Mouse (Mus musculus) heart, adult 8-10 months (tissue): ENCODE measurements around the gene Cmah. TPM values are rescaled to one million over a fixed set of nuclear protein-coding genes. Genes with fewer than 3 reads are reported as not detected.

Source experiments
- DNase-seq: peaks from one replicate; pipeline ENCODE4 v3.0.0; 2022; ENCODE audit warnings: low spot score
- total RNA-seq, 4 experiments: library from RNA; stranded (reverse); gene quantifications; 2 replicates each; pipeline ENCODE4 v1.2.4; 2022

The Cmah gene
- total RNA-seq, 4 experiments from 2014 or later, result 2.6 to 4.1 (median 3.3) TPM

DNA sequence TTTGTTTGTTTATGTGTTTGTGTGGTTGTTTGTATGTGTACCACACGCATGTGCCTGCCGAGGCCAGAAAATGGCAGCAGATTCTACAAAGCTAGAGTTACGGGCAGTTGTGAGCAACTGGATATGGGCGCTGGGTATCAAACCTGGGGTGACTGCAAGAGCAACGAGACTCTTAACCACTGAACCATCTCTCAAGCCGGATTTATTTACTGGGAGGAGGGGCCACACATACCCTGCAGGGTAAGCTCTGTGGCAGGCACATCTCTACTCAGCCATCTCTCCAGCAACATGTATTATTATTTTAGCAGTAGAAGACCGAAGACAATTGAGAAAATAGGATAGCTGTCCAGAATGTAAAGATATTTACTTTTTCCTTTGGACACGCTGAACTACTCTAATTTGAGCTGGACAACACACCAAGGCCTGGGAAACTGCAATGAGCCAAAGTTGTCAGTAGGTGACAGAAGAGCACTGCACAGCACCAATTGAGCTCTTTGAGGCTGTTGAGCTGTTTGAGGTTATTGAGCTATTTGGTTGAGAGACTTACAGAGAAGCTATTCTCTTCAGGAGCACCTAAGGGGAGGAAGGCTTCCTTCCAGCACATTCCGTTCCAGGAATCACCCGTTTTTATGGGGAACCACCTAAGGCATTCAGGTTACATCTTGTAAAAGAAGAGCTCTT, 154.6 kb downstream of the Cmah start:
- DNase-seq, result peak; percentile 36

GRCm38 (mm10) chr13:24483691-24484090, 156.5 kb downstream of the Cmah start:
- DNase-seq, result no peak

- no peak for DNase-seq
Measured at GRCm38 (mm10) chr13:24484811-24485210, 157.6 kb downstream of the Cmah start.

DNA sequence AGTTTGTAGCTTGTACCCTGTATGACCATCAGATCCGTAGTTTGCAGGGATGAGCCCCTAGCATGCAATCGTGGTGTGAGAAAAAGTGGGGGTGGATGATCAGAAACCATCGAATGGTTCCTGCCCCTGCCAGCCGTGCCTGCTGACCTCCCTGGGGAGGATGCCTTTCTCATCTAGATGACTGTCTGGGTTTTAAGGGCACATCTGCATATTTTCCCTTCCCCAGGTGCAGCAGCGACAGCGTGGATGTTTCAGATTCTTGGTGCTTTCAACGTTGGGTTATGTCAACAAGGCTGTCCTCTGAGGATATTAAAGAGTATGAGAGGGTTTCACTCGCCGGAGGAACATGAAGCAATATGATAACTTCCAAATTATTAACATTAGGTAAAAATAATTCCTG, 158.8 kb downstream of the Cmah start:
- no peak for DNase-seq

DNA sequence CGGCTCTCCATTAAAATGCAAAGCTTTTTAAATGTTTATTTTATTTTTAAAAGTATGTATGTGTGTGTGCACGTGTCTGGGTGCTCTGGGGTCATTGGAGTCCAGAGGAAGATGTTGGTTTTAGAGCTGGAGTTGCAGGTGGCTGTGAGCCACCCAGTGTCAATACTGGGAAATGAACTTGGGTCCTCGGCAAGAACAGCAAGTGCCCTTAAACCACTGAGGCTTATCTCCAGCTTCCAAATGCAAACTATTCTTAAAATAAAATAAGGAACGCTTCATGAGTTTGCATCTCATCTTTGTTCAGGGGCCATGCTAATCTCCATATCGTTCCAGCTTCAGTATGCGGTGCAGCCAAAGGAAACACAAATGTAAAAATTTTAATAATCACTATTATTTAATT, 159.2 kb downstream of the Cmah start:
- no peak for DNase-seq

DNA sequence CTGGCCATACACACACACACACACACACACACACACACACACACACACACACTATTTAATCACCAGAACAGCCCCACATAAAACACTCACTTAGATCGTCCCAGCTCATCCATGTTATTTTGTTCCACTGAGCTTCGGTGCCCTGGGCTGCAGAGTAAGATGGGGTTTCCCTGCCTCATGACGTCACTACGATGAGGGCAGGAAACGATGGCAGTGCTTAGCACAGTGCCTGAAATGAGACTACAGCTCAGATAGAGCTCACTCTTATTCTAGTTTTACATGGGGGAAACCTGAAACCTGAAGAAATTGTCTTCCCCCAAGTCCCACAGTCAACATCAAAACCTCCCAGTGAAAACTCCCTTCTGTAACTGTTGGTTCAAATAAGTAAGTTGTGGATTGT, 159.9 kb downstream of the Cmah start:
- DNase-seq, result no peak

- DNase-seq, result no peak
Measured at GRCm38 (mm10) chr13:24487546-24487945, 160.3 kb downstream of the Cmah start.

DNA sequence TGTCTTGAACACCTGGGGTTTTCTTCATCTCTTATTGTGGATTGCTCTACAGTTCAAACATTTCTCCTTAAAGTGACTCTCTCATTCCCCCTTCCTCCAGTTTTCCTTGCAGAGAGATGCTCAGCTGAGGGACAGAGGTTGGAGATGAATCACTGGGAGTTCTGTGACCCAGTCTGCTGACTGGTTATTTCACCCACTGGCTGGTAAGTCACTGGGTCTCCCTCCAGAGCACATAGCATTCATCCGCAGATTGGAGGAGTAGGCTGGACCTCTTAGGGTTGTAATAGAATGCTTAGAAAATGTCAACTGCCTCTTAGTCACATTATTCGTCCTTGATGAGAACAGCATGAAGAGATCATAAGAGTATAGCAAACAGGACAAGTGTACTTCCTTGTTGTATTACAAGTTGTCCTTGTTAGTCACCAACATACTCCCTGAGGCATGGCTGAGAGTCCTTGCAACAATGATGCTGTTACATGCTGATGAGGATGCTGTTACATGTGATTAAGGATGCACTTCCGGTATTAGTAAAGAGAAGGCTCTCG, 161.4 kb downstream of the Cmah start:
- no peak for DNase-seq

DNA sequence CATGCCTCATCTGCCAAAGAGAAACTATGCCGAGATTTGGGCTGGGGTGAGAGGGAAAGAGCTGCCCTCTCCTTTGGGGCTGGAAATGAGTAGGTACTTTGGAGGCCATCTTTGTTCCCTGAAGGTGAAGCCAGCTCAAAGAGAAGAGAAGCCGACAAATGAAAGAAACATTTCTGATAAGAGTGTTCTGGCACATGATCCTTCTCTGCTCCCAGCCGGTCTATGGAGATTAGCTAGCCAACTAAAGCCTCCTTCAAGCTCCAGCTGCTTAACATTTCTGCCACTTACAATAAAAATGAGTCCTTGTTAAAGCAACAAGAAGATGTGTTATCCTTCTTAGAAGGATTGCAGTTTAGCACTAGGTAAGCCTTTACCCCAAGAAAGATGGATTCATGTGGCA, 162.3 kb downstream of the Cmah start:
- no peak for DNase-seq

- DNase-seq, result no peak
Measured at GRCm38 (mm10) chr13:24490041-24490440, 162.8 kb downstream of the Cmah start.

DNA sequence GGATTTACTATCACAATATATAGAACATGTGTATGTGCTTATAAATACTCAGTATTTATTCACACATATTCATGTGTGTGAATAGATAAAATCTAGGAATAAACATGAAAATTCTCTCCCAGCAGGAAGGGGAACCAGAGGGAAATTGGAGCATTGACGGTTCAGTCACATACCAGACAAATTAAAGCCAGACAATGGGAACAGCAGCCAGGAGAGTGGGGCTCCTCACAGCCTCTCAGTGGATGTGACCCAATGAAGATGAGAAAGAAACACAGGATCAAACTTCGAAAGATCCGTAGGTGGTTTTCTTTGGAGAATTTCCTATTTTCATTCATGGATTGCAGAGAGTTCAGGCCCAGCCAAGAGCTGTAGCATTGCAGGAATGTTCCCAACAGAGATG, 163.9 kb downstream of the Cmah start:
- no peak for DNase-seq

DNA sequence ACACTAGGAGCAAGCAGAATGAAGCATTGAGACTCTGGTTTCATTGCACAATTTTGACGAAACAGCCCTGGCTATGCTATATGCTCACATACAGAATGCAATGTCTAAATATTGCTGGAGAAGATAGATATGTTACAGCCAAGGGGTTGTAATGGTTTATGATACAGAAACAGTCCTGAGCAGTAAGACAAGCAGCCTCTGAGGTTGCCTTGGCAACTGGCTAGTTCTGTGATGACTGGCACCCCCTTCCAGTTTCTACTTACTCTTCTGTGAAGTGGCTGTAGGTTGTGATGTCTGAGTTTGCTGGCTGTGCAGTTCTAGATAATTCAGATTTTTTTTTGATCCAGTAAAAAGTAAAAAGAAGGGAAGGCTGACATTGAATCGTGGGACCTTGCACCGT, 166.6 kb downstream of the Cmah start:
- DNase-seq, result no peak

- DNase-seq, result no peak
Measured at GRCm38 (mm10) chr13:24496353-24496752, 169.1 kb downstream of the Cmah start.

- DNase-seq, result no peak
Measured at GRCm38 (mm10) chr13:24497001-24497400, 169.8 kb downstream of the Cmah start.

- DNase-seq, result no peak
Measured at GRCm38 (mm10) chr13:24498342-24498741, 171.1 kb downstream of the Cmah start.

GRCm38 (mm10) chr13:24499505-24499904, 172.3 kb downstream of the Cmah start:
- no peak for DNase-seq

DNA sequence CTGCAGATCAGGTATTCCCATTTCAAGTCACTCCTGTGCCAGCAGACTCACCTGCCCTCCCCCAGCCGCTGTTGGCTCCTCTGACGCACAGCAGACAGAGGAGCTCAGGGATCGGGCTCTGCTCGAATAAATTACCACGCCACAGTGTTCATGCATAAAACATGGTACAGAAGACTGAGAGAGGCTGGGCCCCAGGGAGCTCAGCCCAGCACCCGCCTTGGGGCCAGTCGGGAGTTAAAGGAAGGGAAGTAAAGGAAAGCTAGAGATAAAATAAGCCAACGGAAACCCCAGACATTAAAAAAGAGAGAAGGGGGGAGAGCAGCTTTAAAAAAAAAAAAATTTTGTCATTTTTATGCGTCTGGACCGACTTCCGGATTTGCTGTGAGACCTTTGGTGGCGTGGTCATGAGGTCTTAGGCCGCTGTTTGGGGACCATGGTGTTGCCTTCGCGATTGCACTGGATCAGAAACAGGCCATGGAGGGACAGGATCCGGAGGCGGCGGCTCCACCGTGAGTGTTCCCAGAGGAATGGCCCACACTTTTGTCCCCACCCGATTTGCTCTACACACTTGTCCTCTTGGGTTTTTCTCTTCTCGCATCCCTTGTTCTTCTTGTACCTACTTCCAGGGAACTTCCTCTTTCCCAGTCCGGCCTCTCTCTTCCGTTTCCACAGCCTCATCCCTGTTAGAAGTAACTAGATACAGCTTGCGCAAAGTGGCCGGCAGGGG, 174.1 kb downstream of the Cmah start:
- no peak for DNase-seq

DNA sequence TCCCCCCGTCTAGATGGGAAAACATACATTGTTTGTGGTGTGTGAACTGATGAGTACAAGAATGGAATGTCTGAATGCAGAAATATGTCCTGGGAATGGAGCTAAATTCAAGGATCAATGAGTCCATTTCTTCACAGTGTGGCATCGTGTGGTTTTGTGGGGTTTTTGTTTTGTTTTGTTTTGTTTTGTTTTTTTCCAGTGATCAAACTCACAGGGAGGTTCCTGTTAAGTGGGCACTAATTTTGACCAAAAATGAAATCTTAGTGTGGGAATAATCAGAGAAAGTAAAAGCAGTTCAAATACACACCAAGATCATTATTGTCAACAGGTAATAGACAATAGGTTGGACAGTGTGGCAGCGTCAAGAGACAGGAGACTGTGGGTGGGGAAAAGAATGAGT, 174.7 kb downstream of the Cmah start:
- no peak for DNase-seq

GRCm38 (mm10) chr13:24505812-24506211, 178.6 kb downstream of the Cmah start:
- no peak for DNase-seq

GRCm38 (mm10) chr13:24507156-24507555, 180.0 kb downstream of the Cmah start:
- DNase-seq, result no peak

DNA sequence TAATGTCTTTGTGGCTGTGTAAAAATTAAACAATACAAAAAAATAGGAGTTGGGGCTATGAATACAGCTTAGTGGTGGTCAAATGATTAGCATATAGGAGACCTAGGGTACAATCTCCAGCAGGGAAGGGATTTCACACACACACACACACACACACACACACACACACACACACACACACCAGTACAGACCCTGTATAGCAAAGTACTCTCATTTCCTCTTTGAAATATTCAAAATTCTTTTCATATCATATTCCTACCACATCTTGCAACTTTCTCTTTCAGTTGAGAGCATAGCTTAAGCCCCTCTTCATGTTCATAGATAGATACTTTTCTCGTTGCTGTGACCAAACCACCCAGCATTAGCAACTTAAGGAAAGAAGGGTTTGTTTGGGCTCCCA, 181.7 kb downstream of the Cmah start:
- no peak for DNase-seq

DNA sequence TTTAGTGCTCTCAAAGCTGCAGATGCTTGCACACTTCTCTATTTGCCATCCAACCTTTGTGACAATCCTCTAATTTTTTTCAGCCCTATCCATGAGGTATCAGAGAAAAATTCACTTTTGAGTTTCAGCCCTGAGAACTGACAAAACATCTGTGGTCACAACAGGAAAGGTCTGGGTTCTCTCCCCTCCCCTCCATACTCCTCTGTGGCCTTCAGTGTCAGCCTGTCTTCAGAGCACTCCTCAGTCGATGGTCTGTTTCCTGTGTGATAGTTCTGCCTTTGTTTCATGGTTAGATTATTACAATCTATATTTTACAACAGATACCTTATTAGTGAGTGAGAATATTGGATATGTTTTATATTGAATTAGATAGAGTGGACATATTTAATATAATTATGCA, 184.2 kb downstream of the Cmah start:
- no peak for DNase-seq

DNA sequence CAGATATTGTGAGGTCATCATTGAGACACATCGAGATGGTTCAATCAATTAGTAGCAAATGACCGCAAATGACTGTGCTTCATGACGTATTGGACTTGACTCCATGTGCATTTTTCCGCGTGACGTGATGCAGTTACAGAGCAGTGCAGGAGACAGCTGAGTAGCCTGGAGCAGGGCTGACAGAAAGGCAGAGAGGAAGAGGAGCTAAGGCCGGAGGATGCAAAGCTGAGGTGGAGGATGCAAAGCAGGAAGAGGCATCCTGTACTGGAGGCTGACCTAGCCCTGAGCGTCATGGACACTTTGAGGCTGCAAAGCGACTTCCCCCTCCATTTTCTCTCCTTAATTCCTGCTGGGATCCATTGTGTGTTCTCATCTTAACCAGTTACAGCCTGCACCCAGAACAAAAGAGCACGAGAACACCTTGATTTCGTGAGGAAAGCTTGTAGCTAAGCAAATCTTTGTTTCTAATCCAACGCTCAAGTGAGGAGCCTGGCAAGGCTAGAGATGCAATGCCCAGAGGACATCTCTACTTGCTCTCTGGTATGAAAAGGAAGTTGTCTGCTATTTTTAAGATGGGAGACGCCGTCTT, 184.8 kb downstream of the Cmah start:
- DNase-seq, result no peak
